Mouse (Mus musculus) liver, postnatal 0 days (tissue): ENCODE data around the gene Myo18b.

ENCODE experiments used
- CTCF ChIP-seq: sonication (generic); IDR thresholded peaks from 2 replicates; pipeline ENCODE4 v1.5.1; 2016; ENCODE audit warnings: antibody characterized with exemption, low read depth
- EP300 ChIP-seq: IDR thresholded peaks from 2 replicates; pipeline ENCODE4 v1.6.1; 2016; ENCODE audit warnings: antibody characterized with exemption, low read depth, mild to moderate bottlenecking

DNA sequence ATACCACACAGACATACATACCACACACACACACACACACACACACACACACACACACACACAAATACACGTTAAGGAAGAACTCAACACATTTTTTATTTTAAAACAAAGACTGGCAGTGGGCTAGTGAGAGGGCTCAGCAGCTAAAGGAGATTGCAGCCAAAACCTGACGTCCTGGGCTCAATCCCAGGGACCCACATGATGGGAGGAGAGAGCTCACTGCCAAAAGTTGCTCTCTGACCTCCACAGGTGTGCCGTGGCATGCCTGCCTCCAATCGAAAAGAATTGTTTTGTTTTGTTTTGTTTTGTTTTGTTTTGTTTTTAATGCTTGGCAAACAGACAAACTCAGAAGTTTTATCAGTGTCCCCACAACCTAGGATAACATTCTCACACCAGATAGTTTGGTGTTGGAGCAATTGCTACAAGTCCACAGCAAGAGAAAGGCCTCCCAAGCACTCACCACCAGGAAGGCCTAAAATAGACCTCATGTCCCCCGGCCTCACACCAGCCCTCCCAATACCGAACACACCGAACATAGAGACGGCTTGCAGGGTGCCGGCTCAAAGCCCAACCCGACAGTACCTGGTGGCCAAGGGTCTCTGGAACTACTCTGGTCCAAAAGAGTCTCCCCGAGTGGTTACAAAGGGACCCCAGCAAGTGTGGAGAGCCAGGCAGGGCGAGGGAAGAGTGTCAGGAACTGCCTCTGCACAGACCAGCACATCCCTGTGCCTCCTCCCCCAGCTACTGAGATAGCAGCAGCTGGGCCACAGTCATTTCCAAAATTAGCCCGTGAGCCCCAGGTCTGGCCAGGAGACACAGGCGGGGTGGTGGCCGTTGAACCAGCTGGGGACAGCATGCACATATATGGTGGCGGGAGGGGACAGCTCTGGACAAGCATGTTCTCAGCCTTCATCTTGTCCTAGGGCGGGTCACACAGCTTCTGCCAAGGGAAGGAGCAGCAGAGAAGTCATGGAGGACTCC, at the start of gene Myo18b:
- TF ChIP-seq EP300 (no peak), CTCF (no peak)
